Mouse (Mus musculus) hindbrain, embryonic 15.5 days (tissue): Measurements from ENCODE around the gene Sar1b. TPM values are rescaled to one million over a fixed set of nuclear protein-coding genes. Genes with fewer than 3 reads are reported as not detected.
"Not testable (repeated sequence)": the region's sequence is repeated elsewhere in the genome, so short reads cannot be mapped to it uniquely, and the experiment has no call there.

Experiments
- ATAC-seq: fragments of 200-750 bp; cut with Nextera tagmentation; 2 replicates; pipeline ENCODE4 v1.8.0; 2017; ENCODE audit warnings: low read depth, moderate number of reproducible peaks, moderate TSS enrichment; ENCODE audit not compliant: low FRiP score
- H3K27ac ChIP-seq: fragments of 300-500 bp; sonication (generic); replicated peaks from 2 replicates; pipeline ENCODE4 v1.5.1; 2015; ENCODE audit warnings: mild to moderate bottlenecking, inconsistent platforms
- H3K27me3 ChIP-seq: fragments of 300-500 bp; sonication (generic); 2 replicates; pipeline ENCODE4 v1.6.1; 2015; ENCODE audit warnings: control low read depth, inconsistent platforms
- H3K36me3 ChIP-seq: fragments of 300-500 bp; sonication (generic); 2 replicates; pipeline ENCODE4 v1.6.1; 2015; ENCODE audit warnings: control low read depth, inconsistent platforms
- H3K4me1 ChIP-seq: fragments of 300-500 bp; sonication (generic); replicated peaks from 2 replicates; pipeline ENCODE4 v1.6.1; 2015; ENCODE audit warnings: control low read depth, inconsistent platforms
- H3K4me2 ChIP-seq: fragments of 300-500 bp; sonication (generic); 2 replicates; pipeline ENCODE4 v1.6.1; 2015; ENCODE audit warnings: moderate library complexity, mild to moderate bottlenecking, inconsistent platforms
- H3K4me3 ChIP-seq: fragments of 300-500 bp; sonication (generic); 2 replicates; pipeline ENCODE4 v1.5.1; 2015; ENCODE audit warnings: mild to moderate bottlenecking, inconsistent platforms
- H3K9ac ChIP-seq: fragments of 300-500 bp; sonication (generic); 2 replicates; pipeline ENCODE4 v1.6.1; 2015; ENCODE audit warnings: inconsistent platforms
- H3K9me3 ChIP-seq: fragments of 300-500 bp; sonication (generic); 2 replicates; pipeline ENCODE4 v1.6.1; 2016; ENCODE audit warnings: control low read depth, inconsistent platforms
- WGBS: fragments of 180-500 bp; shearing (Covaris S2); methylation state at CpG from one replicate; pipeline ENCODE4 v1.1.7; 2015; 5-methylcytosine and 5-hydroxymethylcytosine counted together
- polyA plus RNA-seq: library from polyadenylated mRNA; unstranded; fragments of >200 nt; fragmentation: Nextera tagmentation; extraction: Ambion mirVana; gene quantifications from 2 replicates; pipeline ENCODE4 v1.2.1, GENCODE M21; 2015

Sar1b gene
- 196 and 197 TPM in 2 replicates for polyA plus RNA-seq

DNA sequence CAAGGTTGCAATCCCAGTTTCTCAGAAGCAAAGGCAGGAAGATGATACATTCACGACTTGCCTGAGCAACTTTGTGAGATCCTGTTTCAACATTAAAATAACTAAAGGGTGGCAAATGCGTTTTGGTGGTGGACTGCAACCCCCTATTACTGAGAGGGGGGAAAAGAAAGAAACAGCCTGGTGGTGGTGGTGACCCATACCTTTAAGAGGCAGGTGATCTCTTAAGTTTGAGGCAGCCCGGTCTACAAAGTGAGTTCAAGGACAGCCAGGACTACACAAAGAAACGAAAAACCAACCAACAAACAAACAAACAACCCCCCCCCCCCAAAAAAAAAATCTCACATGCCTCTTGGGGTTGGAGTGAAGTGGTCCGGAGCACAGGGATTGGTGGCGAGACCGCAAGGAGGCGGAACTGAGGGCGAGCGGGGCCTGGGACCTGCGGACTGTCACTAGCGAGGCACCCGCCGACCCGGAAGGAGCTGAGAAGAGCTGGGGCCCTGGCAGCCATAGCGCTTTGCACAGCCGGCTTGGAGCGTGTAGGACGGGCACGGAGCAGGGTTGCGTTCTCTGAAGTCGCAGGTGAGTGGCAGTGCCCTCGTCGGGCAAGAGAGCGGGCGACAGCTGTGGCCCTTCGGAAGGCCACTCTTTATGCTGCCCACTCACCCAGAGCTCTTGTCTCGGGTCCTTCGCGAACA lies at the start of gene Sar1b, which contains the start of gene Sec24a:
TSS of gene Sar1b (plus strand) at position 475 of the 695 bp plus-strand sequence.
TSS of gene Sec24a (minus strand) at position 422 of the 695 bp plus-strand sequence.
- Histone ChIP-seq H3K27ac (0 out of 2 replicates have a peak within 1 kb of the TSS, but pooled peaks have one; percentile 39), H3K4me3 (peak within 1 kb of the TSS; percentile 97), H3K36me3 (no peaks in the 10 kb centered on the region), H3K4me2 (peak within 1 kb of the TSS; percentile 95), H3K27me3 (0 out of 2 replicates have a peak, but pooled peaks cover 12% of the 10 kb centered on the region), H3K4me1 (peaks cover 27% of the 10 kb centered on the region), H3K9ac (peak within 1 kb of the TSS; percentile 91), H3K9me3 (no peaks in the 10 kb centered on the region)
- 1% methylated on average over 28 of the region's 30 CpGs for WGBS
- peak; percentile 94 for ATAC-seq

DNA sequence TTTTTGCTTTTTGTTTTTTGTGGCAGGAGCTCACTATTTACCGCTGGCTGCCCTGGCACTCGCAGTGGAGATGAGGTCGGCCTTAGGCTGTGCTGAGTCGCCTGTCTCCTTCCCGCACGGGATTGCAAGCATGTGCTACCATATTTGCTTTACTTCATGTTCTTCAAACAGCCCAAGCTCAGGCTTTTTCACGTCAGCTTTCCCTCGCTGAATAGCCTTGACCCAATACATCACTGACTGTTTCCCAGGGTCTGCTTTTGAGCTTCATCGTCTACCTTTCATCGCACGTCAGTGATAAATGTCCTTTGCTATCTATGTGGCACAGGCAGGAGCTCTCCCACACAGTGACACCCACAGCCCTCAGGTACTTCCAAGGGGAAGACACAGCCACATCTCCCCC lies 42.4 kb upstream of the Sar1b start:
- Histone ChIP-seq H3K4me3 (no peak overlapping the region), H3K27ac (no peak overlapping the region), H3K4me2 (no peak overlapping the region), H3K4me1 (no peaks in the 10 kb centered on the region), H3K9me3 (no peaks in the 10 kb centered on the region), H3K27me3 (no peaks in the 10 kb centered on the region), H3K9ac (no peak overlapping the region), H3K36me3 (peaks cover 79% of the 10 kb centered on the region)
- 92% methylated on average over 11 of the region's 11 CpGs for WGBS
- no peak for ATAC-seq

DNA sequence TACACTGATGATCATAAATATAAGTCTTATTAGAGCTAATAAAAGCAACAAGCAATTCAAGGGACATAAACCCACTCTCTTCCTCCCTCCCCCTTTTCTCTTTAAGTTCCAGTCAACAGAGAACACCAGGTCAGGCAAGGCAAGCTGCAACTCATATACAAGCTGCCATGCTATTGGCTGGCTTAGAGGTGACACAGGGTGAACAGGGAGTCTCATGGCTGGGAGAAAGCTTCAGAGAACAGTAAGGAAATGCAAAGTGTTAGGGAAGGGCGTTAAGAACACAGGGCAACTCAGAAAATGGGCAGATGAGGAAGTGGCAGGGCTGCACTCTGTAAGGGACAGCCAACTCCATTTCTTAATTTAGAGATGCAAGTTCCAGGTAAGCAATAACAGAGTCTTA lies 30.6 kb upstream of the Sar1b start:
- Histone ChIP-seq H3K4me2 (no peak overlapping the region), H3K27ac (no peak overlapping the region), H3K9ac (no peak overlapping the region), H3K9me3 (no peaks in the 10 kb centered on the region), H3K27me3 (no peaks in the 10 kb centered on the region), H3K4me1 (no peaks in the 10 kb centered on the region), H3K4me3 (no peak overlapping the region), H3K36me3 (peaks cover 50% of the 10 kb centered on the region)
- WGBS, result 95% methylated on average over 1 of the region's 1 CpGs
- ATAC-seq, result no peak

DNA sequence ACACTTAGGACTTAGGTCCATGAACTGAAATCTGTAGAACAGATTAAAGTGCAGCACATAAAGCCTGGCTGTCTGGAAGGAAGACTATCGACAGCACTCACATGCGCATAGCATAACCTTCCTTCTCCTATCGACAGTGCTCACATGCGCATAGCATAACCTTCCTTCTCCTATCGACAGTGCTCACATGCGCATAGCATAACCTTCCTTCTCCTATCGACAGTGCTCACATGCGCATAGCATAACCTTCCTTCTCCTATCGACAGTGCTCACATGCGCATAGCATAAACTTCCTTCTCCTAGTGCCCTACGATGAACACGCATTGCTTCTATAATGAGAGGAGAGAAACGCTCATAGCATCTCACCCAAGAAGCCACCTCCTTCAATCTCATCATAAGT lies 29.3 kb upstream of the Sar1b start:
- H3K36me3 ChIP-seq, result peaks cover 47% of the 10 kb centered on the region
- not testable (repeated sequence) for H3K9me3 ChIP-seq, H3K4me2 ChIP-seq, ATAC-seq, H3K27me3 ChIP-seq, H3K9ac ChIP-seq, H3K4me1 ChIP-seq, H3K4me3 ChIP-seq, H3K27ac ChIP-seq
- WGBS, result 94% methylated on average over 13 of the region's 13 CpGs

DNA sequence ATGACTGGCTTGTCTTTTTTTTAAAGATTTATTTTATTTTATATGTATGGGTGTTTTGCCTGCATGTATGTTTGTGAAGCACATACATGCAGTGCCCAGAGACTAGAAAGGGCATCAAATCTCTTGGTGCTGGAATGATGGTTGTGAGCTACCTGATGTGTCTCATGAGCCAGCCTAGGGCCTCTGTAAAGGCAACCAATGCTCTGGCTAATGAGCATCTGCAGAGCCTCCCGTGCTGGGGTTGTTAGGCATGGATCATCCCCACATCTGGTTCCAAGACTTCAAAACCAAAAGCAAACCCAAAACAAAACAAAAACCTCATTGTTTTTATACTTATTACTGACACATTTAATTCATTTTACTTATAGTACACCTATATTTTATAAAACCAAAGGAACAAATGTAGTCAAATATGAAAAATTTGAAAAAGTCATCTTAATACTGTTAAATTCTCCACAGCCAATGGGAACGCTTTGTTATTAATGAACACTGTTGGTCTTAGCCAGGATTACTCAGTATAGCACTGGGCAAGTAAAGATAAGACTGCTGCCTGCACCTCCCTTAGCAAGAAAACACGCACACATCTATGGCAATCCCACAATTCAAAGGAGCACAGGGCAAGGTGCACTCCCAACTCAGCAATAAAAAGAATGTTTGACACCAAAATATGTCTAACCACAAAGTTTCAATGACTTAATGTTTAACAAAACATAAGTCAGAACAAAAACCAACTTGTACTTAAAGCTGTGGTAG lies 24.7 kb upstream of the Sar1b start:
- no peak for ATAC-seq
- Histone ChIP-seq H3K36me3 (peaks cover 46% of the 10 kb centered on the region), H3K9me3 (no peaks in the 10 kb centered on the region), H3K9ac (no peak overlapping the region), H3K27me3 (no peaks in the 10 kb centered on the region), H3K27ac (no peak overlapping the region), H3K4me1 (no peaks in the 10 kb centered on the region), H3K4me3 (no peak overlapping the region), H3K4me2 (no peak overlapping the region)
- 91% methylated on average over 3 of the region's 3 CpGs for WGBS

DNA sequence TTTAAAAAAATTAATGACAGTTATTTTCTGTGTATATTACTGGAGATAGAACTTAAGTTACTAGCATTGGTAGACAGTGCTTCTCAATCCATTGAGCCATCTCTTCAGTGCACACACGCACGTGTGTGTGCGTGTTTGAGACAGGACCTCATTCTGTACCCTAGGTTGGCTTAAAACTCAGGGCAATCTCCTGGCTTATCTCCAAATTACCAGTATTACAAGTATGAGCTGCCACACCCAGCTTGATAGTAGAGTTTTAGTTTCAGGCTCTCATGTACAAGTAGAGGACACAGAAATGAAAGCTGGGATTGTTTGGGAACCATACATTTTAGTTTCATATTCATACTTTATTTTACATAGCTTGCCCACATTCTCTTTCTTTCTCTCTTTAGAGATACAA lies 22.8 kb upstream of the Sar1b start:
- Histone ChIP-seq H3K36me3 (peaks cover 41% of the 10 kb centered on the region), H3K4me1 (no peaks in the 10 kb centered on the region), H3K27ac (no peak overlapping the region), H3K4me3 (no peak overlapping the region), H3K27me3 (no peaks in the 10 kb centered on the region), H3K4me2 (no peak overlapping the region), H3K9ac (no peak overlapping the region), H3K9me3 (no peaks in the 10 kb centered on the region)
- 96% methylated on average over 3 of the region's 3 CpGs for WGBS
- ATAC-seq, result no peak

DNA sequence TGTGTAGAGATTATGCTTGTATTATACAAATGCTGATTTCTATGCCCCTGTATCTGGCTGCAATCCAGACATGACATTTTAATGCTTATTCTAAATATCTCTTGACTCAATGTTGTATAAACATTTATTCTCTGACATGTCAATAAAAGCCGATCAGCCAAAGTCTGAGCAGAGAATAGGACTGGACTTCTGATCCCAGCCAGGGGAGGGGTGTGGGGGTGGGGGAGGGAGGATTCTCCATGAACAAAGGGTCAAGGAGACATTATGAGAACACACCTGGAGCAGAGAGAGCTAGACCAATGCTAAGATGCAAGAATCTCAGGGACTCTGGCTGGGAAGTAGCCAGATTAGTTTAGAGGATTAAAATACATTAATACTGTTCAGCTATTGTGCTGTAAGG lies 17.4 kb upstream of the Sar1b start:
- Histone ChIP-seq H3K9me3 (no peaks in the 10 kb centered on the region), H3K4me3 (no peak overlapping the region), H3K27me3 (no peaks in the 10 kb centered on the region), H3K4me2 (no peak overlapping the region), H3K36me3 (peaks cover 29% of the 10 kb centered on the region), H3K4me1 (no peaks in the 10 kb centered on the region), H3K9ac (no peak overlapping the region), H3K27ac (no peak overlapping the region)
- ATAC-seq, result no peak
- WGBS, result 88% methylated on average over 1 of the region's 1 CpGs

DNA sequence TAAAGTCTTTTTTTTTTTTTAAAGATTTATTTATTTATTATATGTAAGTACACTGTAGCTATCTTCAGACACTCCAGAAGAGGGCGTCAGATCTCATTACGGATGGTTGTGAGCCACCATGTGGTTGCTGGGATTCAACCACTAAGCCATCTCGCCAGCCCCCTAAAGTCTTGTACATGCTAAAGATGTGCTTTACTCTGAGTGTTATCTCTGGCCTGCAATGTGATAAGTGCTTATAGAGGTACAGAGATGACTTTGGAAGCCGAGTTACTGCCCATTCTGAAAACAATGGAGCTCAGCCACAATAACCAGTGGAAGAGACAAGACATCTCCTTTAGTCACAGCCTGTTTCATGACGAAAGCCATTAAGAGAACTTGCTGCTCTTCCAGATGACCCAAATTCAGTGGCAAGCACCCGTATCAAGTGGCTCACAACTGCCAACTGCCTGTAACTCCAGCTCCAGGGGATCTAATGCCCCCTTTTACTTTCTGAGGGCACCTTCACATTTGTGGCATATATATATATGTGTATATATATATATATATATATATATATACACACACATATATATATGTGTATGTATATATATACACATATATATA lies 11.8 kb upstream of the Sar1b start:
- H3K27ac ChIP-seq, H3K36me3 ChIP-seq, H3K9me3 ChIP-seq, H3K27me3 ChIP-seq, ATAC-seq, H3K4me3 ChIP-seq, H3K4me2 ChIP-seq, H3K9ac ChIP-seq: not testable (repeated sequence)
- H3K4me1 ChIP-seq, result peaks cover 23% of the 10 kb centered on the region
- WGBS, result 76% methylated on average over 6 of the region's 6 CpGs

DNA sequence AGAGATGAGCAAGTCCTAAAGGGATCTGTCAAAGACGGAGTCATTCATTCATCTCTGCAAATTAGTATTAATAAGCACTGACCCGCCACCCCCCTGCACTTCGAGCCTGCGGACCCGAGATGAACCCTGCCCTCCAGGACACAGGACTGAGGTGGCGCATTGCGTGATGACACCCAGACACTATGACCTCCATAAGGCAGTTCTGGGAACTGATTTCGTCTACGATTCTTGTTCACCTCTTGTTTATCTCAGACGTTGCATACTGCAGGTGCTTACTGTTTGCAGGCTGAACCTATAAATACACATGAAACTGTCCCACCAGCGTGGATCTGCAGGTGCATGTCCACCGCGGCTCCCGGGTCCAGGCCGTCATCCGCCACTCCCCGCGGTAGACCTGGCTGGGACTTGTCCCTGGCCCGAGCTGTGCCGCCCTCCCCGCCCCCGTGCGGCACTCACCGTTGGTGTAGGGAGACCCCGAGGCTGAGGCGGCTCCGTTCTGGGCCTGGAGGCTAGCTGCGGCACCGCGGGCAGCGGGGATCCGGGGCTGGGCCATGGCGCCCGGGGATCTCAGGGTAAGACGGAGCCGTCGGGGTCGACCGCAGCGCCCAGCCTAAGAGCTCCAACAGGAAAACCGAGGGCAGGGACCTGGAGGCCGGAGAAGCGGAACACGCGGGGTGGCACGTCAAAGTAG lies 7.7 kb upstream of the Sar1b start:
- Histone ChIP-seq H3K4me2 (peak overlapping the region; percentile 88), H3K9ac (peak overlapping the region; percentile 87), H3K27me3 (0 out of 2 replicates have a peak, but pooled peaks cover 2% of the 10 kb centered on the region), H3K9me3 (no peaks in the 10 kb centered on the region), H3K4me1 (peaks cover 29% of the 10 kb centered on the region), H3K27ac (peak overlapping the region; percentile 75), H3K36me3 (no peaks in the 10 kb centered on the region), H3K4me3 (peak overlapping the region; percentile 88)
- ATAC-seq, result peak; percentile 78
- WGBS, result under 1% methylated on average over 41 of the region's 46 CpGs

DNA sequence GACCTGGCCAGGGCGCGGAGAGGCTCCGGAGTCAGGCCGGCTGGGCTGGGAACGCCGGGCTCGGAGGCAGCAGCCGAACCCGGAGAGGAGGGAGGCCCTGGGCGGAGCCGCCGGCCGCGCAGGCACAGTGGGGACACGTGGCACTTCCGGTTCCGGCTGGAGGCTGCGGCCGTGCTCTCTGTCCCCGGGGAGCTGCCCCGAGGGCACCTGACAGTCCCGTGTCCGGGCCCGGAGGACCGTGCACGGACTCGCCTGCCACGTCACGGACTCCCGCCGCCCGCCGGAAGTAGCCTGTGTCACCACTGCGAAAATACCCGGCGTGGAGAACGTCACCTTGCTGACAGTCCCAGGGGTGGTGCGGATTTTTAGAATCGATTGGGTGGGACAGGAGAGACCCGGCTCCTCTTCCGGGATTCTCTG lies 7.1 kb upstream of the Sar1b start:
- peak overlapping the region; percentile 88 for H3K4me3 ChIP-seq
- no peaks in the 10 kb centered on the region for H3K36me3 ChIP-seq
- H3K4me1 ChIP-seq, result peaks cover 29% of the 10 kb centered on the region
- H3K9ac ChIP-seq, result peak overlapping the region; percentile 87
- H3K27ac ChIP-seq, result peak overlapping the region; percentile 75
- WGBS, result under 1% methylated on average over 40 of the region's 41 CpGs
- H3K9me3 ChIP-seq, result no peaks in the 10 kb centered on the region
- 0 out of 2 replicates have a peak, but pooled peaks cover 5% of the 10 kb centered on the region for H3K27me3 ChIP-seq
- peak; percentile 97 for ATAC-seq
- H3K4me2 ChIP-seq, result peak overlapping the region; percentile 88

DNA sequence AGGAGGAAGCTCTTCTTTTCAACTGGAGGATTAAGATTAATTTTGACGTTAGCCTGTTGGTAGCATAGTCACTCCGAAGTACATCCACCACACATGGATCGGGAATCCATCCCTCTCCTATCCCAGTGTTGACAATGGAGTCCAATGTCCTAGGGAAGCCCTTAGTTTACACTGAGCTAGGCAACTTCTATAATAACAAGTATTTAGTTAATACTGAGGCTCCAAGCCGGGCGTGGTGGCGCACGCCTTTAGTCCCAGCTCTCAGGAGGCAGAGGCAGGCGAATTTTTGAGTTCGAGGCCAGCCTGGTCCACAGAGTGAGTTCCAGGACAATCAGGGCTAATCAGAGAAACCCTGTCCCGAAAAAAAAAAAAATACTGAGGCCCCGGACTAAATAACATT lies 6.5 kb upstream of the Sar1b start:
- peak overlapping the region; percentile 87 for H3K9ac ChIP-seq
- no peaks in the 10 kb centered on the region for H3K36me3 ChIP-seq
- H3K27ac ChIP-seq, result peak overlapping the region; percentile 75
- H3K4me3 ChIP-seq, result peak overlapping the region; percentile 88
- no peaks in the 10 kb centered on the region for H3K9me3 ChIP-seq
- 0 out of 2 replicates have a peak, but pooled peaks cover 11% of the 10 kb centered on the region for H3K27me3 ChIP-seq
- H3K4me1 ChIP-seq, result peaks cover 29% of the 10 kb centered on the region
- ATAC-seq, result no peak
- peak overlapping the region; percentile 88 for H3K4me2 ChIP-seq
- WGBS, result 72% methylated on average over 11 of the region's 11 CpGs
